Mouse (Mus musculus) G1E (cell line): Measurements from ENCODE around the gene Pts.

ENCODE experiments used
- CTCF ChIP-seq: IDR thresholded peaks from 2 replicates; pipeline ENCODE4 v1.5.1; 2012; ENCODE audit warnings: low read depth, low read length, inconsistent platforms, mixed read lengths
- GATA1 ChIP-seq: IDR thresholded peaks from 2 replicates; pipeline ENCODE4 v1.6.1; 2012; ENCODE audit warnings: borderline replicate concordance, low read length, inconsistent platforms, mixed read lengths
- GATA2 ChIP-seq: IDR thresholded peaks from 2 replicates; pipeline ENCODE4 v1.6.1; 2012; ENCODE audit warnings: low read depth, low read length, inconsistent platforms, borderline replicate concordance
- POLR2AphosphoS5 ChIP-seq: IDR thresholded peaks from 2 replicates; pipeline ENCODE4 v1.6.1; 2012; ENCODE audit warnings: low read depth, low read length, inconsistent platforms; ENCODE audit not compliant: insufficient replicate concordance
- TAL1 ChIP-seq: conservative IDR thresholded peaks from 2 replicates; pipeline ENCODE4 v1.6.1; 2012; ENCODE audit warnings: low read depth, low read length, inconsistent platforms, mixed read lengths

DNA sequence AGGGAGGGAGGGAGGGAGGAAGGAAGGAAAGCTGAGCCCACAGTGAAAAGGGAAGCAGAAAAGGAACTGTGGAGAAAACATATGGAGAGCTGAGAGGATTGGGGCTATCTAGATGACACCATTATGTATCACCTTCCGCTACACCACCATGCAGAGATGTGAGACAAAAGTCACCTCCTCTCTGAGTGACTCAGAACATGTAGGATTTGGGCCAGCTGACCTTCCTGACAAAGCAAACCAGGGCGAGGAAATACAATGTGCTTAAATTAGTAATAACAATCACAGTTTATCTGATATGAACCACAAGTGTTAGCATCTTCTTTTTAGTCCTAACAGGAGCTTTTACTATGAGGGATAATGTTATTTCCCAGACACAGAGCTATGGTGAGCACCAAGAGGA lies 31.0 kb downstream of the Pts start:
- no peak for TF ChIP-seq CTCF
- TF ChIP-seq TAL1: no peak
- TF ChIP-seq GATA2: no peak
- TF ChIP-seq GATA1: no peak
- no peak for TF ChIP-seq POLR2AphosphoS5
